In the genomic region with DNA sequence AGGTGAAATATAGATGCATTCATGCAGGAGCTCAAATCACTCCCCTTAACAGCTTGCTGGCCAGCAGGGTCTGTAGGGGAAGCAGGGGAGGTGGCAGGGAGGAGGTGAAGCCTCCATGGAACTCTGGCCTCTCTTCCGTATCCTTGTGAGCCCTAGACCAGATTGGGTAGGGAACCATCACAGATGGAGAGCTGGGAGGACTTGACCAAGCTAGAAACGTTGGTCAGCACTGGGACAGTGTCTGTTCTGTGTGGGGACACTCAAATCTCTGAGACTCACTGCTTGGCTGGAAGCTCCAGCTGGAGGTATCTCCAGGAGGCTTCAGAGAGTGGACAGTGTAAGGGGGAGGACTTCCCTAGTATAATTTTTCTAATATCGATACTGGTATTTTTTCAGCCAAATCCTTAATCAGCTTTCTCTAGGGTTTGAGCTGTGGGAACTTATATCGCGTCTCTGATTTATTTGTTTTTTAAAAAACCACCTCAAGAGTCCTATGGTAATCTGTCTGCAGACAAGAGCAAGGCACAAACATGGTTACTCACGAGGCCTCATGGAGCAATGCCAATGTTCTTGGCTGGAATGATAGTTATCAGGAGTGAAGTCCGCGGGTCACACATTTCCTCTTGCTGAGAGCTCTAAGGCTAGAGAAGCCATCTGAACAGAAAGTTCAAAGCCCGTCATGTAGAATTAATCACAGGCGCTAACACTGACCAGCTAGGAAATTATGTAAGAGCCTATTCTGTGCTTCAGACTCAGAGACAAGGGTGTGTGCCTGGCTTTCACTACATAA, we compare ENCODE assay signal across 11 mouse cellular contexts. TPM values are rescaled to one million over a fixed set of nuclear protein-coding genes. Genes with fewer than 3 reads are reported as not detected.
DNase-seq lines count a peak whose midpoint lies in the region; ATAC-seq lines count a peak whose summit lies in the region.
"Had no signal": no experiment of that assay in that cellular context is flagged by ENCODE, and none has a peak within 500 bp of the region (broad histone marks: within the 10 kb centered on the region; RNA-seq: fewer than 3 reads in every experiment).

No protein-coding gene starts in this region.

- 76% methylated on average over 10 of the region's 10 CpGs for WGBS in limb, embryonic 13.5 days
- WGBS in heart, embryonic 12.5 days = 60% methylated on average over 10 of the region's 10 CpGs

- peaks cover 9% of the 10 kb centered on the region; the same call in 1 of the 2 replicates for H3K27me3 ChIP-seq in limb, embryonic 13.5 days
- peaks cover 9% of the 10 kb centered on the region; the same call in 1 of the 2 replicates for H3K27me3 ChIP-seq in heart, embryonic 12.5 days (replicated peaks)
- H3K27me3 ChIP-seq: liver, embryonic 13.5 days had no signal

- no peak overlapping the region for H3K9ac ChIP-seq in limb, embryonic 13.5 days
- no peak overlapping the region for H3K9ac ChIP-seq in heart, embryonic 12.5 days
- H3K9ac ChIP-seq: liver, embryonic 13.5 days had no signal

- H3K4me1 ChIP-seq in limb, embryonic 13.5 days = peaks cover 5% of the 10 kb centered on the region; the same call in 1 of the 2 replicates
- H3K4me1 ChIP-seq in heart, embryonic 12.5 days (replicated peaks) = no peaks in the 10 kb centered on the region
- H3K4me1 ChIP-seq: liver, embryonic 13.5 days had no signal

- H3K36me3 ChIP-seq in limb, embryonic 13.5 days = no peaks in the 10 kb centered on the region
- H3K36me3 ChIP-seq in heart, embryonic 12.5 days = no peaks in the 10 kb centered on the region
- H3K36me3 ChIP-seq: liver, embryonic 13.5 days; midbrain, embryonic 12.5 days had no signal

- ATAC-seq in limb, embryonic 13.5 days (ENCODE audit: low FRiP score, low read depth) = no peak
- ATAC-seq in monocyte, adult 5-6 weeks (replicated peaks; ENCODE audit: insufficient number of reproducible peaks, low FRiP score, low TSS enrichment, poor library complexity, severe bottlenecking) = no peak
- no peak for ATAC-seq in heart, embryonic 12.5 days (ENCODE audit: insufficient number of reproducible peaks, low FRiP score)

- DNase-seq in layer of hippocampus, adult 11-12 months (ENCODE audit: low spot score) = peak; percentile 13
- DNase-seq in layer of hippocampus, adult 8-10 months (ENCODE audit: low spot score in 2 of 2) = no peak
- DNase-seq in cerebellum, adult 11 months = peak; percentile 39
- peak; percentile 81 for DNase-seq in cerebellum, postnatal 10 days
- DNase-seq: liver, embryonic 13.5 days had no signal

- no peak overlapping the region for H3K27ac ChIP-seq in limb, embryonic 13.5 days
- H3K27ac ChIP-seq in heart, embryonic 12.5 days (ENCODE audit: poor library complexity, severe bottlenecking) = no peak overlapping the region
- H3K27ac ChIP-seq: liver, embryonic 13.5 days; midbrain, embryonic 12.5 days had no signal

- H3K4me3 ChIP-seq in limb, embryonic 13.5 days = peak overlapping the region; percentile 45; the same call in 1 of the 2 replicates
- H3K4me3 ChIP-seq in heart, embryonic 12.5 days = no peak overlapping the region

- H3K4me2 ChIP-seq in limb, embryonic 13.5 days (replicated peaks) = peak overlapping the region; percentile 78
- H3K4me2 ChIP-seq in heart, embryonic 12.5 days = no peak overlapping the region

- H3K9me3 ChIP-seq in limb, embryonic 13.5 days = no peaks in the 10 kb centered on the region
- no peaks in the 10 kb centered on the region for H3K9me3 ChIP-seq in heart, embryonic 12.5 days (replicated peaks)
- H3K9me3 ChIP-seq: liver, embryonic 13.5 days; midbrain, embryonic 12.5 days had no signal

RNA-seq across cellular contexts. Expression of a gene that starts 1.0 kb away (rescaled TPM):
- total RNA-seq in layer of hippocampus, adult 8-10 months (2022) = 100 to 1,000 TPM; 129 to 180 (median 145) TPM
- polyA plus RNA-seq in limb, embryonic 13.5 days (2015; fragmentation: Nextera tagmentation; extraction: Ambion mirVana) = 4.6 and 5.1 TPM in 2 replicates
- total RNA-seq in monocyte, adult 5-6 weeks (2017) = not detected in 3 replicates
- 0.22 and 0.64 TPM in 2 replicates for polyA plus RNA-seq in heart, embryonic 12.5 days (2016; fragmentation: Nextera tagmentation; extraction: Ambion mirVana)
- total RNA-seq: MEL had no signal
- polyA plus RNA-seq: small intestine, adult 2 months had no signal

Comparison
In these comparisons a context has a peak if more than half of its experiments do, and no peak if none do; other contexts are left out.
1. DNase-seq: peak in layer of hippocampus, adult 11-12 months (single experiment), cerebellum, adult 11 months (single experiment) and cerebellum, postnatal 10 days (2 of 2); none in layer of hippocampus, adult 8-10 months (0 of 2).
2. RNA of a gene that starts 1.0 kb away (total RNA-seq): 129 to 180 TPM in layer of hippocampus, adult 8-10 months; not detected in monocyte, adult 5-6 weeks; every median in the first group is over 100 times any median in the second.